Mouse (Mus musculus) E14TG2a.4 (cell line): ENCODE results near the gene Sgo1.

Experiments
- CTCF ChIP-seq: conservative IDR thresholded peaks from 2 replicates; pipeline ENCODE4 v1.5.1; 2014; ENCODE audit warnings: low read length
- NANOG ChIP-seq: IDR thresholded peaks from 2 replicates; pipeline ENCODE4 v1.6.1; 2014; ENCODE audit warnings: borderline replicate concordance, low read length, mixed read lengths

DNA sequence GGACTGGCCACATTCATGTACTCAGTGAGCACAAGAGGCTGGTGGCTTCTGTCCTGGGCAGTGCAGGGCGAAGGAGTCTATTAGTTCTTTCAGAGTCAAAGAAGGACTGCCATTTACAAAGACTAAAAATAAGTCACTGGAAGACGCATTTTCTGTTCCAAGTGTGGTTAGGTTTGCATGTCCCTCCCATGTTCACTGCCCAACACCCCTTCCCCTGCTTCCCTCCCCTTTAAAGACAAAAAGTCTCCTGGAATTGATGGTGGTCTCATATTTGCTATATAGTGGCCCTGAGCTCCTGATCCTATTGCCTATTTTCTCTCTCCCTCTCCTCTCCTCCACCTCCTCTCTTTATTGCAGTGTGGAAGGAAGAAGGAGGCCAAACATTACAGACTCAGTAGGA lies 33.2 kb downstream of the Sgo1 start:
- TF ChIP-seq CTCF (no peak), NANOG (no peak)
